Mouse (Mus musculus): ENCODE results near the gene Clba1. TPM values are rescaled to one million over a fixed set of nuclear protein-coding genes. Genes with fewer than 3 reads are reported as not detected.

Gene Clba1
- total RNA-seq (2023), result 1 to 10 TPM in 1 of 2 experiments, not detected in 1; 1.0 TPM

DNA sequence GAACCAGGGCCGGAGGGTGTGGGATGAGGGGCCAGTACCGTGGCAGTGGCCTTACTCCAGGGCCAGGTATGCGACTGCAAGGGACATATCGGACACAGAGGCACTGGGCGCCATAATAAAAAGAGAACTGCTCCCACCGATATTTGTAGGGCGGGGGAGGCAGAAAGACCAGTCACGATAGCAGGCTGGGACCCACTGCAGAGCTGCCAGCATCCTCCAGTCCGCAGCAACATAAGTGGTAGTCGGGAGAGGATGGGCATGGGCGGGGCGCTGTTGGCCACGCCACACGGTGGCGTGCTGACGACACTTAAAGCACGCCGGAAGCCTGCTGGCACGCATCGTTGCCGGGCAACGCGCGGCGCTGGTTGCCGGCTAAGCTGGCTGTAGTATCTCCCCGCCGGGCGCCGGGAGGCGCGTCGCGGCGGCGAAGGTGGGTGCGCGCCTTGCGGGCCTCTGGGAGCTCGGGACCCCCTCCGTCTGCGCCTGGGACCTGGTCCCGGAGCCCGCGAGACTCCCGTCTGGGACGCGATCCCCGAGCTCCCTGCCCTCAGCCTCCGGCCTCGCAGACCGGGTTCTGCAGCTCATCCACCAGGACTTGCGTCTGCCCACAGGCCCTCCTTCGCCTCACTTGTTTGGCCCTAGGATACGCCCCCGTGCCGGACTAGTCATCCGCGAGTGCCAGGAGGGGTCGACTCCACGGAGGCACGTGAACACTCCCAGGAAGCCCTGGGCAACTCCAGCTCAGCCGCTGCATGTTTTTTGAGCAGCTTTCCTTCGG is at the start of gene Clba1:
TSS of gene Clba1 (plus strand) at position 351 of the 778 bp plus-strand sequence.

DNA sequence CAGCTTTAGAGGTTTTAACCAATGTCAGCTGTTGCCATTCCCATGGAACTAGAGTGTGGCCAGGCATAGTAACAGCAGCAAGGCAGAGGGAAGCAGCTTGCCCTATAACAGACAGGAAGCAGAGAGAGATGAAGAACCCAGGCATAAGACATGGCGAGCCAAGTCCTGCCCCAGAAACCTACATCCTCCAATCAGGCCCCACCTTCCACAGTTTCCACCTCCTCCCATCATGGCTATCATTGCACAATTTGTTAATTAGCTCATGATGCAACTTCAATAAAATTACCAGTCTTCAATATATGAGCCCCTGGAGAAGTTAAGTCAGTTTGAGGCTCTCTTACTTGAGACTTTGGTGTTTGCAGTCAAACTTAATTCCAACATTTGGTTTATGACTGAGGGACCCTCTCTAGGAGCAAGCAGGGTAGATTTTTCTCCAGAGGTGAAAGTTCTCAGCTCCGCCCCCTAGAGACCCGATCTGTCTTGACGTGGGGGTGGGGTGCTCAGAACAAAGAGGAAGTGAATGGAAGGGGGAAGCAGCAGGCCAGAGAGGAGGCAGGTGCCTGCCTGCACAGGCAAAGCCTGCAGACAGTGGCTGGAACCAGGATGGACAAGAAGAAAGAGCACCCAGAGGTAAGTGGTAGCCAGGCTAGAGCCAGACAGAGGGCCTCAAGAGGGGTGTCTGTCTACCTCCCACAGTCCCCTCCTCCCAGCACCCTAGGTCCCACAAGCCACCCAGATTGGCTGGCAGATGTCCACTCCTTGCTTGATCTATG is 48.4 kb upstream of the Clba1 start, which contains the start of gene Pld4:
TSS of gene Pld4 (plus strand) at position 502 of the 773 bp plus-strand sequence.

DNA sequence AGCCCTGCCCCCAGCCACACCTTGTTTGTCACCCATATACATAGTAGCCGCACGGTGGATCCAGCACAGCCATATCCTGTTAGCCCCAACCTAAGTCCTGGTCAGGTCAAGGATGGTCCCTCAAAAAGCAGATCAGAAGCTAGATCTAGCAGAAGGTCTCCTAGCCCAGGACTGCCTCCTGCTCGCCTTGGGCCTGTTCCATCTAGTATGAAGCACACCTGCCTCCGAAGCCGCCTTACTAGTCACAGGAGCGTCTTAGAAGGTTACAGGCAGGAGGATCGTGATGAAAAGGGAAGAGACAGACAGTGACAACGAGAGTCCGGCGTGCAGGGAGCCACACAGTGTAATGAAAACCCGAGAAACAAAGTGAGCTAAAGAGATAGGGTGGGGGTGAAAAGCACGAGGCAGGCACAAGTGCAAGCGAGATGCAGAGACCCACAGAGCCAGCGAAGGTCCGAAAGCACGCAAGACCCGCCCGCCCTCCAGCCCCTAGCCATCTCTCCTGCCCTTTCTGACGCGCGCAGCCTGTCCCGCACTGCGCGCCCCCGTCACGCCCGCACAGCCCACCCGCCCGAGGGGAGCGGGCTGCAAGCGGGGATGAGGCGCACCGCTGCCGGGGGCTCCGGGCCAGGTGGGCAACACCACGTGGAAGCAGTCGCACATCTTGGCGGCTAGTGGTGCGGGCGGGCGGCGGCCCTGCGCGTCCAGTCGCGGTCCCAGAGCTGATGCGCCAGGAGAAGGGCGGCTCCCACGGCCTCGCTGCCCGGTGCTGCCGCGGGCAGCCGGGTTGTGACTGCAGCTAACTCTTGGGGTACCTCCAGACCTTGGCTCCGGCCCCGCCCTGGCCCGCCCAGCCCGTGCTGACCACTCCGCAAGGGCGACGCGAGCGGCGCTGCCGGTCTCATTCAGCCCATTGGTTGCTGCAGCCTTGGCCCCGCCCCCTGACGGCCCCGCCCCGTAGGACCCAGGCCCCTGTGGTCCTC is 6.6 kb upstream of the Clba1 start, which contains the start of gene Ahnak2:
TSS of gene Ahnak2 (minus strand) at position 794 of the 983 bp plus-strand sequence.

GRCm38 (mm10) chr12:112829244-112829864 is 20.6 kb downstream of the Clba1 start, which contains the start of gene Cdca4:
Cdca4 (minus strand) TSS chr12:112829423.

Other genes starting within 250 kb of the Clba1 start
- gene Inf2, start 220.2 kb upstream of the Clba1 start, total RNA-seq (2023), result 10 to 100 TPM; 68.7 to 71.1 TPM
- 1 to 10 TPM; 2.3 to 3.7 TPM for gene Adssl1, start 188.9 kb upstream of the Clba1 start, total RNA-seq (2023)
- gene Siva1, start 164.3 kb upstream of the Clba1 start, total RNA-seq (2023), result 10 to 100 TPM; 15.6 to 21.2 TPM
- 100 to 1,000 TPM; 109 TPM for gene Akt1, start 134.1 kb upstream of the Clba1 start, total RNA-seq (2023)
- 1 to 10 TPM; 5.1 to 5.6 TPM for gene Zbtb42, start 130.1 kb upstream of the Clba1 start, total RNA-seq (2023)
- gene Cep170b, start 88.5 kb upstream of the Clba1 start, total RNA-seq (2023), result 10 to 100 TPM in 1 of 2 experiments, 1 to 10 TPM in 1; 9.8 to 13.0 TPM
- 10 to 100 TPM in 1 of 2 experiments, 1 to 10 TPM in 1; 3.9 to 11.8 TPM for gene Pld4, start 48.3 kb upstream of the Clba1 start, total RNA-seq (2023)
- gene Ahnak2, start 6.3 kb upstream of the Clba1 start, total RNA-seq (2023), result under 1 TPM; 0.24 to 0.29 TPM
- 10 to 100 TPM; 37.9 to 38.9 TPM for gene Cdca4, start 20.5 kb downstream of the Clba1 start, total RNA-seq (2023)
- gene Gpr132, start 59.3 kb downstream of the Clba1 start, total RNA-seq (2023), result 100 to 1,000 TPM; 180 to 202 TPM
- 1 to 10 TPM; 7.2 to 8.8 TPM for gene Jag2, start 120.8 kb downstream of the Clba1 start, total RNA-seq (2023)
- 10 to 100 TPM; 20.8 to 20.9 TPM for gene Nudt14, start 133.2 kb downstream of the Clba1 start, total RNA-seq (2023)
- 10 to 100 TPM; 28.7 to 32.4 TPM for gene Btbd6, start 167.5 kb downstream of the Clba1 start, total RNA-seq (2023)
- gene Brf1, start 191.8 kb downstream of the Clba1 start, total RNA-seq (2023), result 100 to 1,000 TPM; 194 to 221 TPM
- gene Pacs2, start 205.6 kb downstream of the Clba1 start, total RNA-seq (2023), result 10 to 100 TPM; 76.2 to 88.3 TPM